Mouse (Mus musculus): Measurements from ENCODE around the gene Col18a1.

GRCm38 (mm10) chr10:77110010-77110409 is 56.3 kb downstream of the Col18a1 start:
- no peak for TF ChIP-seq CTCF (conservative IDR thresholded peaks at IDR 0.05; ENCODE audit: insufficient read depth, insufficient read length, low read depth, low read length)
- no peak for TF ChIP-seq POLR2A (IDR thresholded peaks at IDR 0.05; ENCODE audit: low read depth, low read length)
